Mouse (Mus musculus): ENCODE results near the gene Rbfox1.

GRCm38 (mm10) chr16:7051991-7052390 lies 1166.8 kb downstream of the Rbfox1 start:
- TF ChIP-seq E2F4 (IDR thresholded peaks at IDR 0.05; ENCODE audit: borderline replicate concordance, low read depth, low read length) (no peak), POLR2A (IDR thresholded peaks at IDR 0.05; ENCODE audit: control insufficient read depth in 1 of 2, insufficient read depth in 1 of 2, low read depth in 1 of 2, low read length in 2 of 2, poor library complexity in 1 of 2) (no peak), GABPA (IDR thresholded peaks at IDR 0.05; ENCODE audit: low read depth, low read length) (no peak), MXI1 (IDR thresholded peaks at IDR 0.05; ENCODE audit: low read depth, low read length) (no peak), USF1 (IDR thresholded peaks at IDR 0.05; ENCODE audit: low read depth, low read length) (no peak), MAFK (IDR thresholded peaks at IDR 0.05; ENCODE audit: borderline replicate concordance, low read depth, low read length) (no peak)
